Mouse (Mus musculus) liver, adult 2 months (tissue): ENCODE measurements around the gene Lgr6. TPM values are rescaled to one million over a fixed set of nuclear protein-coding genes. Genes with fewer than 3 reads are reported as not detected.
A peak's percentile ranks its signal among the peaks of the same experiment; 100 is the strongest.

Experiments
- DNase-seq: peaks from one replicate; pipeline ENCODE4 v3.0.0-alpha.2; 2011; ENCODE audit warnings: low read depth, low spot score; ENCODE audit errors: extremely low read depth
- H3K27ac ChIP-seq: fragments of 200-500 bp; replicated peaks from 2 replicates; pipeline ENCODE4 v1.5.1; 2012; ENCODE audit warnings: low read depth, mild to moderate bottlenecking, control low read depth, inconsistent platforms, low read length; ENCODE audit not compliant: insufficient read depth
- H3K27me3 ChIP-seq: fragments of 200-500 bp; 2 replicates; pipeline ENCODE4 v1.6.1; 2012; ENCODE audit warnings: mild to moderate bottlenecking, moderate library complexity, low read length, inconsistent platforms; ENCODE audit not compliant: control insufficient read depth, insufficient read depth
- H3K36me3 ChIP-seq: fragments of 200-500 bp; 2 replicates; pipeline ENCODE4 v1.6.1; 2012; ENCODE audit warnings: low read length, inconsistent platforms; ENCODE audit not compliant: control insufficient read depth, insufficient read depth
- H3K4me1 ChIP-seq: fragments of 200-500 bp; 2 replicates; pipeline ENCODE4 v1.6.1; 2011; ENCODE audit warnings: low read length; ENCODE audit not compliant: control insufficient read depth, insufficient read depth
- H3K4me3 ChIP-seq: fragments of 200-500 bp; 2 replicates; pipeline ENCODE4 v1.5.1; 2011; ENCODE audit warnings: low read depth, mild to moderate bottlenecking, control low read depth, low read length, moderate library complexity; ENCODE audit not compliant: insufficient read depth
- H3K79me2 ChIP-seq: fragments of 200-500 bp; 2 replicates; pipeline ENCODE4 v1.6.1; 2012; ENCODE audit warnings: inconsistent platforms, mild to moderate bottlenecking, low read length, moderate library complexity; ENCODE audit not compliant: control insufficient read depth, insufficient read depth
- H3K9ac ChIP-seq: fragments of 200-500 bp; 2 replicates; pipeline ENCODE4 v1.6.1; 2012; ENCODE audit warnings: low read depth, mild to moderate bottlenecking, control low read depth, inconsistent platforms, low read length
- CTCF ChIP-seq: fragments of 200-500 bp; IDR thresholded peaks from 2 replicates; pipeline ENCODE4 v1.5.1; 2011; ENCODE audit warnings: low read depth, low read length, control low read depth
- POLR2A ChIP-seq: fragments of 200-500 bp; IDR thresholded peaks from 2 replicates; pipeline ENCODE4 v1.6.1; 2011; ENCODE audit warnings: low read length, control low read depth; ENCODE audit not compliant: insufficient read depth; ENCODE audit errors: extremely low read depth
- WGBS: fragments of 180-500 bp; shearing (Covaris S2); methylation state at CpG from one replicate; pipeline ENCODE4 v1.1.7; 2018; 5-methylcytosine and 5-hydroxymethylcytosine counted together
- polyA plus RNA-seq: library from polyadenylated mRNA; depleted of rRNA; stranded (reverse); fragments of >200 nt; gene quantifications from 2 replicates; pipeline ENCODE4 v1.2.3, GENCODE M21; 2012; rRNA removed
- total RNA-seq: library from RNA; depleted of rRNA; stranded (reverse); fragments of >200 nt; gene quantifications from 2 replicates; pipeline ENCODE4 v1.2.3, GENCODE M21; 2014; rRNA removed

Gene Lgr6
- total RNA-seq (under 0.01 TPM in 2 replicates), polyA plus RNA-seq (0.05 TPM in 1 of 2 replicates, not detected in the other)

DNA sequence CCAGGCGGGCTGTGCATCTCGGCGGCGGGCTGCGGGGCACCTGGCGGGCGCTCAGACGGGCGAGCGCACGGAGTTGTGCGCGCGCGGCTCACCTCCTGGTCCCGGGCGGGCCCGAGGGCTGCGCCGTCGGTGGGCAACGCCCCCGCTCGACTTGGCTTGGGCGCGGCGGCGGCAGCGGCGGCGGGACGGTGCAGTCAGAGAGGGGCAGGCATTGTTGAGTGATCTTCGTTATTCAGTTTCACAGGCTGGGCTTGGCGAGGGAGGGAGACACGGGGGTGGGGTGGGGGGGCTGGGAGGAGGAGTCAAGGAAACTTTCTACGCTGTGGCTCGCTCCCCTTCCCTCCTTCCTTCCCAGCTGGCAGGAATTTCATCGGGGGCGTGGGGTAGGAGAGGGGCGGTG lies at the start of gene Lgr6:
Gene Lgr6, minus strand, starts transcription at position 153 of the 400 bp plus-strand sequence.
- Histone ChIP-seq H3K9ac (no peak within 1 kb of the TSS), H3K27ac (no peak within 1 kb of the TSS), H3K4me3 (no peak within 1 kb of the TSS), H3K27me3 (peaks cover 15% of the 10 kb centered on the region; the same call in 1 of the 2 replicates), H3K4me1 (no peaks in the 10 kb centered on the region), H3K79me2 (no peaks in the 10 kb centered on the region), H3K36me3 (no peaks in the 10 kb centered on the region)
- DNase-seq: no peak
- TF ChIP-seq POLR2A (no peak), CTCF (no peak)
- WGBS: 2% methylated on average over 37 of the region's 40 CpGs

GRCm38 (mm10) chr1:135154411-135154959 lies 49.4 kb upstream of the Lgr6 start:
- no peak overlapping the region for H3K27ac ChIP-seq
- DNase-seq: peak; percentile 59

GRCm38 (mm10) chr1:135154011-135154410 lies 48.9 kb upstream of the Lgr6 start:
- H3K36me3 ChIP-seq: peaks cover 5% of the 10 kb centered on the region
- no peaks in the 10 kb centered on the region for H3K27me3 ChIP-seq
- H3K27ac ChIP-seq: no peak overlapping the region
- H3K79me2 ChIP-seq: peaks cover 3% of the 10 kb centered on the region; the same call in 1 of the 2 replicates
- no peak overlapping the region for H3K9ac ChIP-seq
- peaks cover 2% of the 10 kb centered on the region; the same call in 1 of the 2 replicates for H3K4me1 ChIP-seq
- 45% methylated on average over 13 of the region's 13 CpGs for WGBS
- TF ChIP-seq CTCF (no peak), POLR2A (no peak)
- H3K4me3 ChIP-seq: no peak overlapping the region
- no peak for DNase-seq

More at GRCm38 (mm10) chr1:135154411-135154959, 49.4 kb upstream of the Lgr6 start:
- Histone ChIP-seq H3K36me3 (peaks cover 5% of the 10 kb centered on the region), H3K4me1 (peaks cover 2% of the 10 kb centered on the region; the same call in 1 of the 2 replicates), H3K4me3 (no peak overlapping the region), H3K27me3 (no peaks in the 10 kb centered on the region), H3K9ac (no peak overlapping the region), H3K79me2 (peaks cover 3% of the 10 kb centered on the region; the same call in 1 of the 2 replicates)
- 3% methylated on average over 14 of the region's 14 CpGs for WGBS
- TF ChIP-seq POLR2A (no peak), CTCF (peak; percentile 82)

- H3K27me3 ChIP-seq: no peaks in the 10 kb centered on the region
- H3K9ac ChIP-seq: no peak overlapping the region
- H3K4me3 ChIP-seq: no peak overlapping the region
- no peak overlapping the region for H3K27ac ChIP-seq
- 0 out of 2 replicates have a peak, but pooled peaks cover 5% of the 10 kb centered on the region for H3K4me1 ChIP-seq
- no peak for TF ChIP-seq CTCF
- TF ChIP-seq POLR2A: no peak
- WGBS: 81% methylated on average over 5 of the region's 5 CpGs
- no peak for DNase-seq
- H3K79me2 ChIP-seq: peaks cover 11% of the 10 kb centered on the region; the same call in 1 of the 2 replicates
- H3K36me3 ChIP-seq: no peaks in the 10 kb centered on the region
These were observed 43.9 kb upstream of the Lgr6 start for GRCm38 (mm10) chr1:135148996-135149395.

DNA sequence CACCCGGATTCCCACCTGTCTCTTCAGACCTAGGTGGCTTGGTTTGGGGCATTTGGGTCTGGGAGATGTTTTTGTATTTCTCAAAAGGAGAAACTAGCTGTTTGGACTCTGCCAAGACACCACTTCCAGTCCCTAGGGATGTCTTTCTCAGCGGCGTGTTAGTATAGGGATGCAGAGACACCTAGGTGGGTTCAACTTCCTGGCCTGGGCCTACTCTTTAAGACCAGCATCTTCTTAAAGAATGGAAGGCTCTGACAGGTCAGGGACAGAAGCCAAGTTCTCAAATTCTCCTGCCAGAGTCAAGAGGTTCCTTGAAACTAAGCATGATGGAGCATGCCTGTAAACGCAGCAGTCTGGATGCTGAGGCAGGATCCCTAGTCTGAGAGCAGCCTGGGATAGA lies 43.4 kb upstream of the Lgr6 start:
- no peak overlapping the region for H3K27ac ChIP-seq
- no peak for DNase-seq

GRCm38 (mm10) chr1:135147702-135148058 lies 42.6 kb upstream of the Lgr6 start:
- no peak overlapping the region for H3K27ac ChIP-seq
- H3K36me3 ChIP-seq: no peaks in the 10 kb centered on the region
- H3K4me3 ChIP-seq: peak overlapping the region; percentile 84
- DNase-seq: no peak
- H3K79me2 ChIP-seq: peaks cover 11% of the 10 kb centered on the region; the same call in 1 of the 2 replicates
- no peak for TF ChIP-seq CTCF
- TF ChIP-seq POLR2A: no peak
- 0 out of 2 replicates have a peak, but pooled peaks cover 5% of the 10 kb centered on the region for H3K4me1 ChIP-seq
- peak overlapping the region; percentile 89 for H3K9ac ChIP-seq
- WGBS: 40% methylated on average over 7 of the region's 7 CpGs
- no peaks in the 10 kb centered on the region for H3K27me3 ChIP-seq

More for the DNA sequence above, 43.4 kb upstream of the Lgr6 start:
- Histone ChIP-seq H3K79me2 (peaks cover 11% of the 10 kb centered on the region; the same call in 1 of the 2 replicates), H3K27me3 (no peaks in the 10 kb centered on the region), H3K9ac (no peak overlapping the region), H3K4me3 (peak overlapping the region; percentile 25; the same call in 1 of the 2 replicates), H3K36me3 (no peaks in the 10 kb centered on the region), H3K4me1 (0 out of 2 replicates have a peak, but pooled peaks cover 5% of the 10 kb centered on the region)
- 86% methylated on average over 4 of the region's 4 CpGs for WGBS
- no peak for TF ChIP-seq CTCF
- no peak for TF ChIP-seq POLR2A
